Comparison of ENCODE assay signal across 8 mouse cellular contexts in genomic region chr11:107447349-107447748, GRCm38 (mm10). TPM values are rescaled to one million over a fixed set of nuclear protein-coding genes. Genes with fewer than 3 reads are reported as not detected.
DNase-seq lines count a peak whose midpoint lies in the region; ATAC-seq lines count a peak whose summit lies in the region.
"Had no signal": no experiment of that assay in that cellular context is flagged by ENCODE, and none has a peak within 500 bp of the region (broad histone marks: within the 10 kb centered on the region; RNA-seq: fewer than 3 reads in every experiment).

No protein-coding gene starts in this region.

- peak; percentile 64 for DNase-seq in ES-CJ7 (ENCODE audit: low read depth, low spot score)
- DNase-seq in heart, postnatal 4 days: peak; percentile 16
- DNase-seq in spleen, postnatal 10 days (ENCODE audit: low spot score in 2 of 2): peak; percentile 42 to 74
- no peak for DNase-seq in right cerebral cortex, postnatal 36 days (ENCODE audit: low spot score in 2 of 2)
- no peak for DNase-seq in frontal cortex, postnatal 25 days (ENCODE audit: low spot score in 2 of 2)
- DNase-seq in layer of hippocampus, postnatal 14 days (ENCODE audit: low spot score in 2 of 2): no peak
- DNase-seq: adrenal gland, adult 8-10 months had no signal

- ATAC-seq in CD4-positive, CD25-positive, alpha-beta regulatory T cell, adult 4 months: peak; percentile 27

RNA-seq across cellular contexts. Expression of gene Pitpnc1, which starts 23.1 kb away (rescaled TPM):
- 100 to 1,000 TPM; 119 to 141 TPM for polyA plus RNA-seq in CD4-positive, CD25-positive, alpha-beta regulatory T cell, adult 4 months (2017; shearing (Covaris generic))
- 10 to 100 TPM; 68.1 to 75.2 TPM for total RNA-seq in heart, postnatal 4 days (2021)
- 10 to 100 TPM; 50.5 to 72.8 TPM for total RNA-seq in layer of hippocampus, postnatal 14 days (2021)

RNA-seq across cellular contexts. Expression of gene Psmd12, which starts 31.9 kb away (rescaled TPM):
- polyA plus RNA-seq in CD4-positive, CD25-positive, alpha-beta regulatory T cell, adult 4 months (2017; shearing (Covaris generic)): 100 to 1,000 TPM; 106 to 112 TPM
- total RNA-seq in heart, postnatal 4 days (2021): 10 to 100 TPM; 83.0 to 83.3 TPM
- 10 to 100 TPM; 70.5 to 72.9 TPM for total RNA-seq in layer of hippocampus, postnatal 14 days (2021)

Comparison
In these comparisons a context has a peak if more than half of its experiments do, and no peak if none do; other contexts are left out.
1. DNase-seq: peak in ES-CJ7 (single experiment), heart, postnatal 4 days (single experiment) and spleen, postnatal 10 days (2 of 2); none in right cerebral cortex, postnatal 36 days (0 of 2), frontal cortex, postnatal 25 days (0 of 2) and layer of hippocampus, postnatal 14 days (0 of 2).